Mouse (Mus musculus) forebrain, postnatal 0 days (tissue): ENCODE data around the gene Sdc4. TPM values are rescaled to one million over a fixed set of nuclear protein-coding genes. Genes with fewer than 3 reads are reported as not detected.

Source experiments
- ATAC-seq: fragments of 200-750 bp; cut with Nextera tagmentation; 2 replicates; pipeline ENCODE4 v1.8.0; 2017; ENCODE audit warnings: mild to moderate bottlenecking, moderate library complexity
- DNase-seq: peaks from one replicate; pipeline ENCODE4 v3.0.0-alpha.2; 2015
- H3K27ac ChIP-seq: fragments of 300-500 bp; sonication (generic); 2 replicates; pipeline ENCODE4 v1.5.1; 2014; ENCODE audit warnings: low read depth, mild to moderate bottlenecking, antibody characterized with exemption, low read length, moderate library complexity, mixed read lengths
- H3K27me3 ChIP-seq: fragments of 300-500 bp; sonication (generic); 2 replicates; pipeline ENCODE4 v1.6.1; 2014; ENCODE audit warnings: mild to moderate bottlenecking, low read length, mixed read lengths; ENCODE audit not compliant: insufficient read depth
- H3K36me3 ChIP-seq: fragments of 300-500 bp; sonication (generic); 2 replicates; pipeline ENCODE4 v1.6.1; 2014; ENCODE audit warnings: mild to moderate bottlenecking, moderate library complexity; ENCODE audit not compliant: insufficient read depth
- H3K4me1 ChIP-seq: fragments of 300-500 bp; sonication (generic); 2 replicates; pipeline ENCODE4 v1.6.1; 2014; ENCODE audit warnings: antibody characterized with exemption; ENCODE audit not compliant: insufficient read depth
- H3K4me2 ChIP-seq: fragments of 300-500 bp; sonication (generic); 2 replicates; pipeline ENCODE4 v1.6.1; 2014; ENCODE audit warnings: low read depth, mild to moderate bottlenecking, moderate library complexity
- H3K4me3 ChIP-seq: fragments of 300-500 bp; sonication (generic); 2 replicates; pipeline ENCODE4 v1.5.1; 2014; ENCODE audit warnings: low read depth, low read length, mixed read lengths
- H3K9ac ChIP-seq: fragments of 300-500 bp; sonication (generic); 2 replicates; pipeline ENCODE4 v1.6.1; 2014; ENCODE audit warnings: mild to moderate bottlenecking
- H3K9me3 ChIP-seq: fragments of 300-500 bp; sonication (generic); 2 replicates; pipeline ENCODE4 v1.6.1; 2016; ENCODE audit warnings: low read length
- CTCF ChIP-seq: sonication (generic); IDR thresholded peaks from 2 replicates; pipeline ENCODE4 v1.5.1; 2016; ENCODE audit warnings: antibody characterized with exemption, control low read depth, low read depth
- WGBS: fragments of 180-500 bp; shearing (Covaris S2); extraction: QIAGEN DNeasy Blood & Tissue Kit; methylation state at CpG from one replicate; pipeline ENCODE4 v1.1.7; 2014; 5-methylcytosine and 5-hydroxymethylcytosine counted together
- polyA plus RNA-seq: library from polyadenylated mRNA; unstranded; fragments of >200 nt; fragmentation: Nextera tagmentation; extraction: Ambion mirVana; gene quantifications from 2 replicates; pipeline ENCODE4 v1.2.1, GENCODE M21; 2015
- total RNA-seq: library from RNA; depleted of rRNA; stranded (reverse); fragments of >200 nt; gene quantifications from 2 replicates; pipeline ENCODE4 v1.2.3, GENCODE M21; 2014

The Sdc4 gene
- total and polyA plus RNA-seq, 2 experiments from 2014 or later, result 14.0 to 16.5 TPM

GRCm38 (mm10) chr2:164417198-164417597, 26.5 kb downstream of the Sdc4 start:
- H3K9me3 ChIP-seq, result no peaks in the 10 kb centered on the region
- ATAC-seq (no peak), DNase-seq (peak; percentile 75)
- no peak overlapping the region for H3K4me2 ChIP-seq
- H3K9ac ChIP-seq, result no peak overlapping the region
- no peaks in the 10 kb centered on the region for H3K4me1 ChIP-seq
- under 1% methylated on average over 2 of the region's 2 CpGs for WGBS
- peak; percentile 82 for TF ChIP-seq CTCF
- H3K27ac ChIP-seq, result no peak overlapping the region
- peaks cover 7% of the 10 kb centered on the region for H3K27me3 ChIP-seq
- no peak overlapping the region for H3K4me3 ChIP-seq
- no peaks in the 10 kb centered on the region for H3K36me3 ChIP-seq

- H3K9me3 ChIP-seq, result no peaks in the 10 kb centered on the region
- H3K9ac ChIP-seq, result no peak overlapping the region
- no peaks in the 10 kb centered on the region for H3K36me3 ChIP-seq
- H3K27me3 ChIP-seq, result peaks cover 7% of the 10 kb centered on the region
- DNase-seq (no peak), ATAC-seq (no peak)
- 74% methylated on average over 10 of the region's 10 CpGs for WGBS
- H3K4me1 ChIP-seq, result no peaks in the 10 kb centered on the region
- H3K4me3 ChIP-seq, result 0 out of 2 replicates have a peak overlapping the region, but pooled peaks have one; percentile 7
- TF ChIP-seq CTCF, result no peak
- no peak overlapping the region for H3K27ac ChIP-seq
- peak overlapping the region; percentile 35 for H3K4me2 ChIP-seq
Observed at GRCm38 (mm10) chr2:164414581-164414980, 29.1 kb downstream of the Sdc4 start.

DNA sequence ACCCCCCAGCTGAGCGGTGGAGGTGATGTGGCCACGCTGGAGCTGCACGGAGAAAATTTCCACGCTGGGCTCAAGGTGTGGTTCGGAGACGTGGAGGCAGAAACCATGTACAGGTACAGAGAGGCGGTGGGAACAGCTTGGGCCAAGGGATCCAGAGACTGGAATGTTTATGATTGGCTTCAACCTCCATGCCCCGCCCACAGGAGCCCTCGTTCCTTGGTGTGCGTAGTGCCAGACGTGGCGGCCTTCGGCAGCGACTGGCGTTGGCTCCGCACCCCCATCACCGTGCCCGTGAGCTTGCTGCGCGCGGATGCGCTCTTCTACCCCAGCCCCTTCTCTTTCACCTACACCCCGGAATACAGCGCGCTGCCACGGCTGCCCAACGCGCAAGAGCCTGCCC, 29.5 kb downstream of the Sdc4 start:
- 29% methylated on average over 28 of the region's 28 CpGs for WGBS
- no peak overlapping the region for H3K9ac ChIP-seq
- H3K27ac ChIP-seq, result no peak overlapping the region
- no peaks in the 10 kb centered on the region for H3K9me3 ChIP-seq
- no peaks in the 10 kb centered on the region for H3K4me1 ChIP-seq
- peaks cover 7% of the 10 kb centered on the region for H3K27me3 ChIP-seq
- no peak for DNase-seq
- peak; percentile 32; the same call in 1 of the 2 replicates for ATAC-seq
- peak overlapping the region; percentile 7; the same call in 1 of the 2 replicates for H3K4me3 ChIP-seq
- H3K36me3 ChIP-seq, result no peaks in the 10 kb centered on the region
- TF ChIP-seq CTCF, result no peak
- peak overlapping the region; percentile 35 for H3K4me2 ChIP-seq

DNA sequence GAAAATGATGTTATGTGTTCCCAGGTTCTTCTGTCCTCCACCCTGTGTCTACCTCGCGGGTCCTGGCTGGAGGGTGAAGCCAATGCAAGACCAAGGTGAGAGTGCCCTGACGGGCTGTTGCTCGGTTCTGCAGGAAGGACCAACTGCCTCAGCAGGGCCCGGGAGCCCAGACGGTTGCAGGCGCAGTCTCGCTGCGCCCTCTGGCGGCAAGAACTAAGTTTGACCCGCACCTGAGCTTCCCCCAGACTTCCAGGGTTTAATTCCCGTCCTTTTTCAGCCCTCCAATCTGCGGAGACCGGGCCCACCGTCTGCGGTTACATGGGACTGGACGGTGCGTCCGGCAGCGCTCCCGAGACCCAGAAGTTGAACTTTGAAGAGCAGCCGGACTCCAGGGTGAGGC, 36.0 kb downstream of the Sdc4 start:
- no peak overlapping the region for H3K9ac ChIP-seq
- no peaks in the 10 kb centered on the region for H3K36me3 ChIP-seq
- WGBS, result 1% methylated on average over 22 of the region's 22 CpGs
- no peak overlapping the region for H3K27ac ChIP-seq
- no peaks in the 10 kb centered on the region for H3K4me1 ChIP-seq
- peaks cover 31% of the 10 kb centered on the region for H3K27me3 ChIP-seq
- peak; percentile 90 for TF ChIP-seq CTCF
- ATAC-seq (0 out of 2 replicates have a peak, but pooled peaks have one; percentile 46), DNase-seq (peak; percentile 81)
- H3K4me3 ChIP-seq, result no peak overlapping the region
- no peaks in the 10 kb centered on the region for H3K9me3 ChIP-seq
- no peak overlapping the region for H3K4me2 ChIP-seq

- no peak overlapping the region for H3K4me2 ChIP-seq
- peaks cover 3% of the 10 kb centered on the region; the same call in 1 of the 2 replicates for H3K4me1 ChIP-seq
- H3K36me3 ChIP-seq, result no peaks in the 10 kb centered on the region
- no peak for TF ChIP-seq CTCF
- ATAC-seq (no peak), DNase-seq (no peak)
- peaks cover 51% of the 10 kb centered on the region for H3K27me3 ChIP-seq
- WGBS, result 38% methylated on average over 5 of the region's 5 CpGs
- H3K9me3 ChIP-seq, result no peaks in the 10 kb centered on the region
- no peak overlapping the region for H3K4me3 ChIP-seq
- H3K9ac ChIP-seq, result no peak overlapping the region
- no peak overlapping the region for H3K27ac ChIP-seq
Observed at GRCm38 (mm10) chr2:164405519-164405918, 38.2 kb downstream of the Sdc4 start.

- WGBS, result 6% methylated on average over 9 of the region's 9 CpGs
- peak within 1 kb of the TSS; percentile 31; the same call in 1 of the 2 replicates for H3K9ac ChIP-seq
- H3K4me3 ChIP-seq, result peak within 1 kb of the TSS; percentile 9; the same call in 1 of the 2 replicates
- H3K4me2 ChIP-seq, result peak within 1 kb of the TSS; percentile 39
- peaks cover 55% of the 10 kb centered on the region for H3K27me3 ChIP-seq
- H3K4me1 ChIP-seq, result peaks cover 3% of the 10 kb centered on the region; the same call in 1 of the 2 replicates
- no peak for TF ChIP-seq CTCF
- no peaks in the 10 kb centered on the region for H3K36me3 ChIP-seq
- no peak within 1 kb of the TSS for H3K27ac ChIP-seq
- DNase-seq (no peak), ATAC-seq (no peak)
- H3K9me3 ChIP-seq, result no peaks in the 10 kb centered on the region
Observed at GRCm38 (mm10) chr2:164405060-164405459, 38.6 kb downstream of the Sdc4 start, which contains the start of gene Matn4. TSS of gene Matn4 (minus strand) at chr2:164405160.

GRCm38 (mm10) chr2:164404082-164404990, 39.4 kb downstream of the Sdc4 start:
- 2% methylated on average over 43 of the region's 49 CpGs for WGBS
- Histone ChIP-seq H3K36me3 (no peaks in the 10 kb centered on the region), H3K4me2 (peak overlapping the region; percentile 39), H3K4me1 (peaks cover 3% of the 10 kb centered on the region; the same call in 1 of the 2 replicates), H3K27ac (no peak overlapping the region), H3K9me3 (no peaks in the 10 kb centered on the region), H3K9ac (peak overlapping the region; percentile 31; the same call in 1 of the 2 replicates), H3K27me3 (peaks cover 62% of the 10 kb centered on the region), H3K4me3 (peak overlapping the region; percentile 9; the same call in 1 of the 2 replicates)
- DNase-seq, result no peak
- ATAC-seq, result no peak
- no peak for TF ChIP-seq CTCF
